Mouse (Mus musculus): ENCODE measurements around the gene Lce3d. TPM values are rescaled to one million over a fixed set of nuclear protein-coding genes. Genes with fewer than 3 reads are reported as not detected.

The Lce3d gene
- not detected in 2 replicates for polyA plus RNA-seq (2012; rRNA removed)

GRCm38 (mm10) chr3:92957090-92957489 is at the start of gene Lce3d:
Lce3d (plus strand) TSS chr3:92957390.
- no peak for TF ChIP-seq POLR2A (IDR thresholded peaks at IDR 0.05; ENCODE audit: borderline replicate concordance, extremely low read depth, insufficient read depth, insufficient read length, poor library complexity, severe bottlenecking)
- no peak for TF ChIP-seq CTCF (IDR thresholded peaks at IDR 0.05; ENCODE audit: borderline replicate concordance, extremely low read depth, insufficient read depth, insufficient read length)
- no peak for DNase-seq (ENCODE audit: low read depth)

- DNase-seq (ENCODE audit: low read depth), result peak; percentile 62
- TF ChIP-seq POLR2A (IDR thresholded peaks at IDR 0.05; ENCODE audit: borderline replicate concordance, extremely low read depth, insufficient read depth, insufficient read length, poor library complexity, severe bottlenecking), result no peak
- TF ChIP-seq CTCF (IDR thresholded peaks at IDR 0.05; ENCODE audit: borderline replicate concordance, extremely low read depth, insufficient read depth, insufficient read length), result peak; percentile 72; the same call in 1 of the 2 replicates
Observed at GRCm38 (mm10) chr3:92907571-92907970, 49.6 kb upstream of the Lce3d start.

GRCm38 (mm10) chr3:92920364-92920763 is 36.8 kb upstream of the Lce3d start:
- peak; percentile 48; the same call in 1 of the 2 replicates for TF ChIP-seq CTCF (IDR thresholded peaks at IDR 0.05; ENCODE audit: borderline replicate concordance, extremely low read depth, insufficient read depth, insufficient read length)
- TF ChIP-seq POLR2A (IDR thresholded peaks at IDR 0.05; ENCODE audit: borderline replicate concordance, extremely low read depth, insufficient read depth, insufficient read length, poor library complexity, severe bottlenecking), result no peak
- DNase-seq (ENCODE audit: low read depth), result peak; percentile 40

- no peak for TF ChIP-seq CTCF (IDR thresholded peaks at IDR 0.05; ENCODE audit: borderline replicate concordance, extremely low read depth, insufficient read depth, insufficient read length)
- TF ChIP-seq POLR2A (IDR thresholded peaks at IDR 0.05; ENCODE audit: borderline replicate concordance, extremely low read depth, insufficient read depth, insufficient read length, poor library complexity, severe bottlenecking), result no peak
- DNase-seq (ENCODE audit: low read depth), result no peak
Observed at GRCm38 (mm10) chr3:92926130-92926529, 31.1 kb upstream of the Lce3d start, which contains the start of gene Lce3a. Lce3a (minus strand) TSS chr3:92926230.

GRCm38 (mm10) chr3:92932679-92933078 is 24.5 kb upstream of the Lce3d start, which contains the start of gene Lce3b:
Lce3b (plus strand) TSS chr3:92932979.
- DNase-seq (ENCODE audit: low read depth), result no peak
- TF ChIP-seq CTCF (IDR thresholded peaks at IDR 0.05; ENCODE audit: borderline replicate concordance, extremely low read depth, insufficient read depth, insufficient read length) (no peak), POLR2A (IDR thresholded peaks at IDR 0.05; ENCODE audit: borderline replicate concordance, extremely low read depth, insufficient read depth, insufficient read length, poor library complexity, severe bottlenecking) (no peak)

GRCm38 (mm10) chr3:92944186-92944585 is 13.0 kb upstream of the Lce3d start, which contains the start of gene Lce3c:
Lce3c (plus strand) TSS chr3:92944486.
- TF ChIP-seq POLR2A (IDR thresholded peaks at IDR 0.05; ENCODE audit: borderline replicate concordance, extremely low read depth, insufficient read depth, insufficient read length, poor library complexity, severe bottlenecking) (no peak), CTCF (IDR thresholded peaks at IDR 0.05; ENCODE audit: borderline replicate concordance, extremely low read depth, insufficient read depth, insufficient read length) (no peak)
- no peak for DNase-seq (ENCODE audit: low read depth)

- no peak for DNase-seq (ENCODE audit: low read depth)
- TF ChIP-seq CTCF (IDR thresholded peaks at IDR 0.05; ENCODE audit: borderline replicate concordance, extremely low read depth, insufficient read depth, insufficient read length), result no peak
- no peak for TF ChIP-seq POLR2A (IDR thresholded peaks at IDR 0.05; ENCODE audit: borderline replicate concordance, extremely low read depth, insufficient read depth, insufficient read length, poor library complexity, severe bottlenecking)
Observed at GRCm38 (mm10) chr3:92966761-92967160, 9.6 kb downstream of the Lce3d start, which contains the start of gene Lce3e. Lce3e (plus strand) TSS chr3:92967061.

GRCm38 (mm10) chr3:92978484-92978883 is 21.3 kb downstream of the Lce3d start:
- DNase-seq (ENCODE audit: low read depth), result no peak
- TF ChIP-seq CTCF (IDR thresholded peaks at IDR 0.05; ENCODE audit: borderline replicate concordance, extremely low read depth, insufficient read depth, insufficient read length) (no peak), POLR2A (IDR thresholded peaks at IDR 0.05; ENCODE audit: borderline replicate concordance, extremely low read depth, insufficient read depth, insufficient read length, poor library complexity, severe bottlenecking) (no peak)

GRCm38 (mm10) chr3:92991926-92992325 is 34.7 kb downstream of the Lce3d start, which contains the start of gene Lce3f:
Lce3f (plus strand) TSS chr3:92992226.
- DNase-seq (ENCODE audit: low read depth), result no peak
- TF ChIP-seq POLR2A (IDR thresholded peaks at IDR 0.05; ENCODE audit: borderline replicate concordance, extremely low read depth, insufficient read depth, insufficient read length, poor library complexity, severe bottlenecking) (no peak), CTCF (IDR thresholded peaks at IDR 0.05; ENCODE audit: borderline replicate concordance, extremely low read depth, insufficient read depth, insufficient read length) (no peak)

GRCm38 (mm10) chr3:92998691-92999090 is 41.5 kb downstream of the Lce3d start:
- peak; percentile 88 for DNase-seq (ENCODE audit: low read depth)
- TF ChIP-seq CTCF (IDR thresholded peaks at IDR 0.05; ENCODE audit: borderline replicate concordance, extremely low read depth, insufficient read depth, insufficient read length) (peak; percentile 98), POLR2A (IDR thresholded peaks at IDR 0.05; ENCODE audit: borderline replicate concordance, extremely low read depth, insufficient read depth, insufficient read length, poor library complexity, severe bottlenecking) (no peak)

GRCm38 (mm10) chr3:93000621-93001020 is 43.4 kb downstream of the Lce3d start:
- DNase-seq (ENCODE audit: low read depth), result no peak
- TF ChIP-seq POLR2A (IDR thresholded peaks at IDR 0.05; ENCODE audit: borderline replicate concordance, extremely low read depth, insufficient read depth, insufficient read length, poor library complexity, severe bottlenecking) (no peak), CTCF (IDR thresholded peaks at IDR 0.05; ENCODE audit: borderline replicate concordance, extremely low read depth, insufficient read depth, insufficient read length) (no peak)

- no peak for TF ChIP-seq CTCF (IDR thresholded peaks at IDR 0.05; ENCODE audit: borderline replicate concordance, extremely low read depth, insufficient read depth, insufficient read length)
- TF ChIP-seq POLR2A (IDR thresholded peaks at IDR 0.05; ENCODE audit: borderline replicate concordance, extremely low read depth, insufficient read depth, insufficient read length, poor library complexity, severe bottlenecking), result no peak
- DNase-seq (ENCODE audit: low read depth), result peak; percentile 46
Observed at GRCm38 (mm10) chr3:93002843-93003242, 45.7 kb downstream of the Lce3d start.

Other genes starting within 250 kb of the Lce3d start
- not detected in 2 replicates for gene Lce1e, start 248.3 kb upstream of the Lce3d start, polyA plus RNA-seq (2012; rRNA removed)
- gene Lce1f, start 237.0 kb upstream of the Lce3d start, polyA plus RNA-seq (2012; rRNA removed), result not detected in 2 replicates
- not detected in 2 replicates for gene Gm38119, start 218.3 kb upstream of the Lce3d start, polyA plus RNA-seq (2012; rRNA removed)
- not detected in 2 replicates for gene Lce1g, start 205.1 kb upstream of the Lce3d start, polyA plus RNA-seq (2012; rRNA removed)
- gene Lce1h, start 192.3 kb upstream of the Lce3d start, polyA plus RNA-seq (2012; rRNA removed), result not detected in 2 replicates
- gene Lce1i, start 178.5 kb upstream of the Lce3d start, polyA plus RNA-seq (2012; rRNA removed), result not detected in 2 replicates
- not detected in 2 replicates for gene Lce1j, start 166.9 kb upstream of the Lce3d start, polyA plus RNA-seq (2012; rRNA removed)
- gene Lce1k, start 149.5 kb upstream of the Lce3d start, polyA plus RNA-seq (2012; rRNA removed), result not detected in 2 replicates
- not detected in 2 replicates for gene Kprp, start 130.1 kb upstream of the Lce3d start, polyA plus RNA-seq (2012; rRNA removed)
- not detected in 2 replicates for gene Lce1l, start 106.1 kb upstream of the Lce3d start, polyA plus RNA-seq (2012; rRNA removed)
- not detected in 2 replicates for gene 2310050C09Rik, start 87.2 kb upstream of the Lce3d start, polyA plus RNA-seq (2012; rRNA removed)
- gene Lce3a, start 31.2 kb upstream of the Lce3d start, polyA plus RNA-seq (2012; rRNA removed), result not detected in 2 replicates
- not detected in 2 replicates for gene Lce3b, start 24.4 kb upstream of the Lce3d start, polyA plus RNA-seq (2012; rRNA removed)
- not detected in 2 replicates for gene Lce3c, start 12.9 kb upstream of the Lce3d start, polyA plus RNA-seq (2012; rRNA removed)
- gene Lce3e, start 9.7 kb downstream of the Lce3d start, polyA plus RNA-seq (2012; rRNA removed), result not detected in 2 replicates
- not detected in 2 replicates for gene Lce3f, start 34.8 kb downstream of the Lce3d start, polyA plus RNA-seq (2012; rRNA removed)
- gene Crct1, start 58.3 kb downstream of the Lce3d start, polyA plus RNA-seq (2012; rRNA removed), result 0.59 and 1.0 TPM in 2 replicates
- gene Lce1m, start 61.7 kb downstream of the Lce3d start, polyA plus RNA-seq (2012; rRNA removed), result not detected in 2 replicates
- gene Gm4858, start 111.4 kb downstream of the Lce3d start, polyA plus RNA-seq (2012; rRNA removed), result not detected in 2 replicates
- not detected in 2 replicates for gene Crnn, start 187.4 kb downstream of the Lce3d start, polyA plus RNA-seq (2012; rRNA removed)
- gene Flg2, start 239.9 kb downstream of the Lce3d start, polyA plus RNA-seq (2012; rRNA removed), result not detected in 2 replicates